Mouse (Mus musculus): ENCODE results near the gene Gm20521.

- TF ChIP-seq CTCF (IDR thresholded peaks at IDR 0.05), result no peak
- no peak for TF ChIP-seq EP300 (IDR thresholded peaks at IDR 0.05)
These were observed 17.6 kb upstream of the Gm20521 start for GRCm38 (mm10) chr14:54865626-54866025.

Data from lung, postnatal 0 days (tissue).